24 mouse cellular contexts compared by ENCODE assay signal in the genomic region with DNA sequence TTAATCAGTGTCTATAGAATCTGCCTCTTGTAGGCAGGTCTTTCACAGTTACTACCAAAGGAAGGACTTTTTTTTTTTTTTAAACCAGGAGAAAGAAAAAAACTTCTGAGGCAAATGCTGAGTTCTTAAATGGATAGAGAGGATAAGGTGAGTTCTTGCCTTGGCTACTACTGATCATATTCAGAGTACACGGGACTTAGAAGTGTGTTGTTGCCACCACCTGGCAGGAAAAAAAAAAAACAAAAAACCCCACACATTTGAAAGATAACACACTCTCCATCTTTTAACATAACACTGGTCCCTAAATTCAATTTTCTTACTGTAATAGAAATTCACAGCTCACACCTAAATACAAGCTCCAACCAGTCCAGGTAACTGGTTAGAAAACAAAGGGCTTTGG.
"Had no signal": no experiment of that assay in that cellular context is flagged by ENCODE, and none has a peak within 500 bp of the region (broad histone marks: within the 10 kb centered on the region; RNA-seq: fewer than 3 reads in every experiment).

No protein-coding gene starts in this region.

- DNase-seq: liver, embryonic 13.5 days; lung, adult 2 months had no signal

- H3K27me3 ChIP-seq: limb, embryonic 12.5 days; limb, embryonic 13.5 days; limb, embryonic 15.5 days; liver, embryonic 12.5 days; liver, embryonic 13.5 days; liver, embryonic 15.5 days; lung, embryonic 15.5 days; megakaryocyte, embryonic 14.5 days; midbrain, embryonic 12.5 days; midbrain, embryonic 13.5 days; midbrain, embryonic 15.5 days; neural tube, embryonic 12.5 days had no signal

- H3K4me1 ChIP-seq: liver, embryonic 12.5 days; liver, embryonic 13.5 days; liver, embryonic 15.5 days; lung, embryonic 15.5 days had no signal

- ATAC-seq: liver, embryonic 12.5 days; liver, postnatal 0 days; lung, postnatal 0 days; midbrain, embryonic 13.5 days; midbrain, embryonic 15.5 days; midbrain, embryonic 16.5 days had no signal

- H3K27ac ChIP-seq: limb, embryonic 10.5 days; limb, embryonic 12.5 days; limb, embryonic 13.5 days; limb, embryonic 15.5 days; liver, embryonic 12.5 days; liver, embryonic 13.5 days; liver, embryonic 14.5 days; liver, embryonic 15.5 days; lung, embryonic 15.5 days; macrophage; midbrain, embryonic 10.5 days; midbrain, embryonic 12.5 days; midbrain, embryonic 13.5 days; midbrain, embryonic 15.5 days; neural tube, embryonic 12.5 days had no signal

- H3K4me3 ChIP-seq: limb, embryonic 10.5 days; limb, embryonic 12.5 days; limb, embryonic 13.5 days; limb, embryonic 15.5 days; liver, embryonic 12.5 days; liver, embryonic 13.5 days; liver, embryonic 15.5 days; lung, embryonic 15.5 days; megakaryocyte, embryonic 14.5 days; midbrain, embryonic 10.5 days; midbrain, embryonic 12.5 days; midbrain, embryonic 13.5 days; midbrain, embryonic 15.5 days; myocyte; neural tube, embryonic 12.5 days had no signal

- H3K9ac ChIP-seq: limb, embryonic 12.5 days; limb, embryonic 13.5 days; limb, embryonic 15.5 days; liver, embryonic 12.5 days; liver, embryonic 13.5 days; liver, embryonic 14.5 days; liver, embryonic 15.5 days; liver, postnatal 0 days; lung, embryonic 14.5 days; lung, embryonic 15.5 days; midbrain, embryonic 12.5 days; midbrain, embryonic 13.5 days; midbrain, embryonic 15.5 days; neural tube, embryonic 12.5 days had no signal

- H3K36me3 ChIP-seq: limb, embryonic 10.5 days; limb, embryonic 12.5 days; limb, embryonic 13.5 days; limb, embryonic 15.5 days; liver, embryonic 12.5 days; liver, embryonic 13.5 days; liver, embryonic 15.5 days; lung, embryonic 15.5 days; midbrain, embryonic 10.5 days; midbrain, embryonic 12.5 days; midbrain, embryonic 13.5 days; midbrain, embryonic 15.5 days; neural tube, embryonic 12.5 days had no signal

- H3K4me2 ChIP-seq: limb, embryonic 12.5 days; limb, embryonic 13.5 days; limb, embryonic 15.5 days; liver, embryonic 11.5 days; liver, embryonic 12.5 days; liver, embryonic 13.5 days; liver, embryonic 15.5 days; lung, embryonic 14.5 days; lung, embryonic 15.5 days; midbrain, embryonic 11.5 days; midbrain, embryonic 12.5 days; midbrain, embryonic 13.5 days; midbrain, embryonic 15.5 days; neural tube, embryonic 12.5 days had no signal

- H3K9me3 ChIP-seq: limb, embryonic 10.5 days; limb, embryonic 12.5 days; limb, embryonic 13.5 days; limb, embryonic 15.5 days; liver, embryonic 12.5 days; liver, embryonic 13.5 days; liver, embryonic 15.5 days; lung, embryonic 15.5 days; megakaryocyte, embryonic 14.5 days; midbrain, embryonic 10.5 days; midbrain, embryonic 12.5 days; midbrain, embryonic 13.5 days; midbrain, embryonic 15.5 days; neural tube, embryonic 12.5 days had no signal
